In genomic region chr15:98776280-98777004, GRCm38 (mm10) we compare ENCODE assay signal across 8 mouse cellular contexts. TPM values are rescaled to one million over a fixed set of nuclear protein-coding genes. Genes with fewer than 3 reads are reported as not detected.
DNase-seq lines count a peak whose midpoint lies in the region; ATAC-seq and TF ChIP-seq lines count a peak whose summit lies in the region.

No protein-coding gene starts in this region.

- peaks cover 97% of the 10 kb centered on the region for H3K27me3 ChIP-seq in hindbrain, embryonic 15.5 days
- H3K27me3 ChIP-seq in liver, embryonic 11.5 days (replicated peaks; ENCODE audit: control insufficient read depth, insufficient read depth, low read length), result peaks cover 98% of the 10 kb centered on the region
- peaks cover 98% of the 10 kb centered on the region for H3K27me3 ChIP-seq in neural tube, embryonic 15.5 days (replicated peaks)

- no peak overlapping the region for H3K4me3 ChIP-seq in bone marrow, adult 2 months (replicated peaks; ENCODE audit: control insufficient read depth, low read depth, low read length)
- H3K4me3 ChIP-seq in hindbrain, embryonic 15.5 days, result peak overlapping the region; percentile 27
- H3K4me3 ChIP-seq in liver, embryonic 11.5 days (ENCODE audit: low read depth, low read length), result peak overlapping the region; percentile 23
- H3K4me3 ChIP-seq in neural tube, embryonic 15.5 days (replicated peaks), result peak overlapping the region; percentile 29
- no peak overlapping the region; the same call in 1 of the 2 replicates for H3K4me3 ChIP-seq in left cerebral cortex, adult 2 months

- peak; percentile 2; the same call in 1 of the 2 replicates for TF ChIP-seq CTCF in bone marrow, adult 2 months (IDR thresholded peaks at IDR 0.05; ENCODE audit: control insufficient read depth, insufficient read depth, low read length)
- no peak; the same call in 1 of the 2 replicates for TF ChIP-seq CTCF in left cerebral cortex, adult 2 months (IDR thresholded peaks at IDR 0.05)

- H3K36me3 ChIP-seq in hindbrain, embryonic 15.5 days, result no peaks in the 10 kb centered on the region
- H3K36me3 ChIP-seq in liver, embryonic 11.5 days (ENCODE audit: control insufficient read depth, insufficient read depth, low read length), result no peaks in the 10 kb centered on the region
- no peaks in the 10 kb centered on the region for H3K36me3 ChIP-seq in neural tube, embryonic 15.5 days

- H3K9me3 ChIP-seq in hindbrain, embryonic 15.5 days, result no peaks in the 10 kb centered on the region
- H3K9me3 ChIP-seq in liver, embryonic 11.5 days (ENCODE audit: control insufficient read depth, low read length), result no peaks in the 10 kb centered on the region
- no peaks in the 10 kb centered on the region for H3K9me3 ChIP-seq in neural tube, embryonic 15.5 days (replicated peaks)

- no peak overlapping the region for H3K9ac ChIP-seq in hindbrain, embryonic 15.5 days
- H3K9ac ChIP-seq in liver, embryonic 11.5 days (ENCODE audit: low read depth, low read length), result no peak overlapping the region
- H3K9ac ChIP-seq in neural tube, embryonic 15.5 days (replicated peaks), result no peak overlapping the region; the same call in 1 of the 2 replicates

- WGBS in bone marrow, adult 2 months, result 5% methylated on average over 62 of the region's 62 CpGs
- 1% methylated on average over 62 of the region's 62 CpGs for WGBS in hindbrain, embryonic 15.5 days
- 3% methylated on average over 62 of the region's 62 CpGs for WGBS in liver, embryonic 11.5 days
- WGBS in neural tube, embryonic 15.5 days, result under 1% methylated on average over 62 of the region's 62 CpGs

- ATAC-seq in hindbrain, embryonic 15.5 days (ENCODE audit: low FRiP score, low read depth), result 0 out of 2 replicates have a peak, but pooled peaks have one; percentile 54
- no peak for ATAC-seq in liver, embryonic 11.5 days (replicated peaks; ENCODE audit: low FRiP score)
- peak; percentile 42; the same call in 1 of the 2 replicates for ATAC-seq in neural tube, embryonic 15.5 days (ENCODE audit: low FRiP score)

- intact Hi-C loops in gastrocnemius, postnatal 36 days (cut with DNase I), result no loop called here
- intact Hi-C loops in left cerebral cortex, adult 2 months (cut with DNase I), result no loop called here

- peak overlapping the region; percentile 43 for H3K4me2 ChIP-seq in hindbrain, embryonic 15.5 days
- peak overlapping the region; percentile 51 for H3K4me2 ChIP-seq in liver, embryonic 11.5 days
- H3K4me2 ChIP-seq in neural tube, embryonic 15.5 days, result peak overlapping the region; percentile 50

- TF ChIP-seq POLR2A in bone marrow, adult 2 months (IDR thresholded peaks at IDR 0.05; ENCODE audit: borderline replicate concordance, control insufficient read depth, low read depth, low read length), result no peak

- peak overlapping the region; percentile 15; the same call in 1 of the 2 replicates for H3K27ac ChIP-seq in bone marrow, adult 2 months (ENCODE audit: control insufficient read depth, insufficient read depth, low read depth, low read length, poor library complexity)
- no peak overlapping the region for H3K27ac ChIP-seq in hindbrain, embryonic 15.5 days (replicated peaks)
- no peak overlapping the region for H3K27ac ChIP-seq in liver, embryonic 11.5 days (ENCODE audit: low read depth, low read length)
- H3K27ac ChIP-seq in neural tube, embryonic 15.5 days (replicated peaks), result no peak overlapping the region
- H3K27ac ChIP-seq in left cerebral cortex, adult 2 months, result no peak overlapping the region

- DNase-seq in gastrocnemius, postnatal 25 days, result peak; percentile 26
- no peak for DNase-seq in gastrocnemius, postnatal 36 days
- no peak for DNase-seq in liver, embryonic 11.5 days (ENCODE audit: low spot score)
- no peak for DNase-seq in cerebellum, adult 9-10 months
- DNase-seq in left cerebral cortex, adult 2 months (ENCODE audit: extremely low spot score in 1 of 2, low spot score in 2 of 2), result no peak

- no peaks in the 10 kb centered on the region; the same call in 1 of the 2 replicates for H3K4me1 ChIP-seq in bone marrow, adult 2 months (ENCODE audit: control insufficient read depth, insufficient read depth, low read length)
- H3K4me1 ChIP-seq in hindbrain, embryonic 15.5 days (replicated peaks), result peaks cover 36% of the 10 kb centered on the region
- peaks cover 28% of the 10 kb centered on the region for H3K4me1 ChIP-seq in liver, embryonic 11.5 days (replicated peaks; ENCODE audit: control insufficient read depth, insufficient read depth, low read length)
- H3K4me1 ChIP-seq in neural tube, embryonic 15.5 days, result peaks cover 47% of the 10 kb centered on the region

RNA-seq across cellular contexts. Expression of gene Wnt10b, which starts 1.5 kb away (rescaled TPM):
- 1 to 10 TPM in 1 of 2 experiments, under 1 TPM in 1; 0.79 to 1.7 TPM for total RNA-seq in gastrocnemius, postnatal 25 days (2021)
- total RNA-seq in gastrocnemius, postnatal 36 days (2021), result under 1 TPM; 0.69 to 0.87 TPM
- polyA plus RNA-seq in bone marrow, adult 2 months (2011; ENCODE audit: insufficient read depth, insufficient read length, low replicate concordance, missing spikeins), result 1.1 and 1.4 TPM in 2 replicates
- not detected in 2 replicates for polyA plus RNA-seq in hindbrain, embryonic 15.5 days (2015; fragmentation: Nextera tagmentation; extraction: Ambion mirVana)
- not detected in 2 replicates for polyA plus RNA-seq in liver, embryonic 11.5 days (2014; fragmentation: Nextera tagmentation; extraction: Ambion mirVana)
- polyA plus RNA-seq in neural tube, embryonic 15.5 days (2015; fragmentation: Nextera tagmentation; extraction: Ambion mirVana), result 0.08 and 0.72 TPM in 2 replicates
- under 1 TPM; 0.51 to 0.66 TPM for total RNA-seq in left cerebral cortex, adult 2 months (2021)

RNA-seq across cellular contexts. Expression of gene Wnt1, which starts 13.2 kb away (rescaled TPM):
- total RNA-seq in gastrocnemius, postnatal 25 days (2021), result not detected
- not detected for total RNA-seq in gastrocnemius, postnatal 36 days (2021)
- polyA plus RNA-seq in bone marrow, adult 2 months (2011; ENCODE audit: insufficient read depth, insufficient read length, low replicate concordance, missing spikeins), result not detected in 2 replicates
- polyA plus RNA-seq in hindbrain, embryonic 15.5 days (2015; fragmentation: Nextera tagmentation; extraction: Ambion mirVana), result 1.9 and 2.5 TPM in 2 replicates
- not detected in 2 replicates for polyA plus RNA-seq in liver, embryonic 11.5 days (2014; fragmentation: Nextera tagmentation; extraction: Ambion mirVana)
- 1.0 and 2.0 TPM in 2 replicates for polyA plus RNA-seq in neural tube, embryonic 15.5 days (2015; fragmentation: Nextera tagmentation; extraction: Ambion mirVana)
- under 1 TPM in 1 of 2 experiments, not detected in 1; 0.14 TPM for total RNA-seq in left cerebral cortex, adult 2 months (2021)

RNA-seq across cellular contexts. Expression of gene Arf3, which starts 13.4 kb away (rescaled TPM):
- 10 to 100 TPM in 1 of 2 experiments, 1 to 10 TPM in 1; 8.3 to 10.4 TPM for total RNA-seq in gastrocnemius, postnatal 25 days (2021)
- total RNA-seq in gastrocnemius, postnatal 36 days (2021), result 1 to 10 TPM; 7.4 to 8.2 TPM
- 11.0 and 19.8 TPM in 2 replicates for polyA plus RNA-seq in bone marrow, adult 2 months (2011; ENCODE audit: insufficient read depth, insufficient read length, low replicate concordance, missing spikeins)
- polyA plus RNA-seq in hindbrain, embryonic 15.5 days (2015; fragmentation: Nextera tagmentation; extraction: Ambion mirVana), result 100.0 and 107 TPM in 2 replicates
- polyA plus RNA-seq in liver, embryonic 11.5 days (2014; fragmentation: Nextera tagmentation; extraction: Ambion mirVana), result 25.3 and 25.8 TPM in 2 replicates
- 97.8 TPM in 2 replicates for polyA plus RNA-seq in neural tube, embryonic 15.5 days (2015; fragmentation: Nextera tagmentation; extraction: Ambion mirVana)
- total RNA-seq in left cerebral cortex, adult 2 months (2021), result 100 to 1,000 TPM; 749 to 756 TPM

RNA-seq across cellular contexts. Expression of gene Ddn, which starts 32.8 kb away (rescaled TPM):
- under 1 TPM; 0.38 to 0.74 TPM for total RNA-seq in gastrocnemius, postnatal 25 days (2021)
- under 1 TPM; 0.28 to 0.96 TPM for total RNA-seq in gastrocnemius, postnatal 36 days (2021)
- polyA plus RNA-seq in bone marrow, adult 2 months (2011; ENCODE audit: insufficient read depth, insufficient read length, low replicate concordance, missing spikeins), result 0.25 TPM in 1 of 2 replicates, not detected in the other
- 0.34 and 0.48 TPM in 2 replicates for polyA plus RNA-seq in hindbrain, embryonic 15.5 days (2015; fragmentation: Nextera tagmentation; extraction: Ambion mirVana)
- polyA plus RNA-seq in liver, embryonic 11.5 days (2014; fragmentation: Nextera tagmentation; extraction: Ambion mirVana), result 0.12 and 0.16 TPM in 2 replicates
- 0.18 and 0.36 TPM in 2 replicates for polyA plus RNA-seq in neural tube, embryonic 15.5 days (2015; fragmentation: Nextera tagmentation; extraction: Ambion mirVana)
- total RNA-seq in left cerebral cortex, adult 2 months (2021), result 100 to 1,000 TPM; 739 to 834 TPM

RNA-seq across cellular contexts. Expression of gene Fkbp11, which starts 48.4 kb away (rescaled TPM):
- 1 to 10 TPM; 2.7 to 3.5 TPM for total RNA-seq in gastrocnemius, postnatal 25 days (2021)
- 1 to 10 TPM; 1.4 to 1.7 TPM for total RNA-seq in gastrocnemius, postnatal 36 days (2021)
- 0.74 TPM in 1 of 2 replicates, not detected in the other for polyA plus RNA-seq in bone marrow, adult 2 months (2011; ENCODE audit: insufficient read depth, insufficient read length, low replicate concordance, missing spikeins)
- polyA plus RNA-seq in hindbrain, embryonic 15.5 days (2015; fragmentation: Nextera tagmentation; extraction: Ambion mirVana), result 5.7 TPM in 2 replicates
- 101 and 105 TPM in 2 replicates for polyA plus RNA-seq in liver, embryonic 11.5 days (2014; fragmentation: Nextera tagmentation; extraction: Ambion mirVana)
- 11.9 and 12.3 TPM in 2 replicates for polyA plus RNA-seq in neural tube, embryonic 15.5 days (2015; fragmentation: Nextera tagmentation; extraction: Ambion mirVana)
- 1 to 10 TPM; 1.9 TPM for total RNA-seq in left cerebral cortex, adult 2 months (2021)

Comparison
In these comparisons a context has a peak if more than half of its experiments do, and no peak if none do; other contexts are left out.
1. H3K4me3 ChIP-seq: peak in hindbrain, embryonic 15.5 days (single experiment), liver, embryonic 11.5 days (single experiment) and neural tube, embryonic 15.5 days (single experiment); none in bone marrow, adult 2 months (single experiment) and left cerebral cortex, adult 2 months (single experiment).
2. Peak in every context shown above with its lines, with median percentiles within 50 percentile points of each other: H3K4me2 ChIP-seq.